Mouse (Mus musculus) kidney, adult 2 months (tissue): Measurements from ENCODE around the gene Lgr4.

Experiments used
- CTCF ChIP-seq: fragments of 200-500 bp; conservative IDR thresholded peaks from 2 replicates; pipeline ENCODE4 v1.5.1; 2011; ENCODE audit warnings: low read depth, mild to moderate bottlenecking, control low read depth, low read length, moderate library complexity, mixed read lengths; ENCODE audit not compliant: insufficient read depth, insufficient read length
- POLR2A ChIP-seq: fragments of 200-500 bp; IDR thresholded peaks from one replicate; pipeline ENCODE4 v1.6.1; 2011; ENCODE audit warnings: low read depth, low read length, control low read depth

- TF ChIP-seq CTCF (no peak), POLR2A (no peak)
Observed at GRCm38 (mm10) chr2:109936410-109936755, 18.9 kb downstream of the Lgr4 start.
